Mouse (Mus musculus) limb, embryonic 11.5 days (tissue): ENCODE data around the gene Cd52. TPM values are rescaled to one million over a fixed set of nuclear protein-coding genes. Genes with fewer than 3 reads are reported as not detected.
"Not testable (repeated sequence)": the region's sequence is repeated elsewhere in the genome, so short reads cannot be mapped to it uniquely, and the experiment has no call there.

Source experiments
- ATAC-seq: fragments of 200-750 bp; cut with Nextera tagmentation; 2 replicates; pipeline ENCODE4 v1.8.0; 2017; ENCODE audit warnings: low read depth; ENCODE audit not compliant: insufficient number of reproducible peaks, low FRiP score, low TSS enrichment
- DNase-seq: peaks from one replicate; pipeline ENCODE4 v3.0.0-alpha.2; 2015; ENCODE audit warnings: low spot score
- H3K27ac ChIP-seq: fragments of 300-500 bp; sonication (generic); replicated peaks from 2 replicates; pipeline ENCODE4 v1.5.1; 2014; ENCODE audit warnings: low read depth, mild to moderate bottlenecking, low read length
- H3K27me3 ChIP-seq: fragments of 300-500 bp; sonication (generic); 2 replicates; pipeline ENCODE4 v1.6.1; 2014; ENCODE audit warnings: mild to moderate bottlenecking, low read length, mixed read lengths; ENCODE audit not compliant: control insufficient read depth, insufficient read depth
- H3K36me3 ChIP-seq: fragments of 300-500 bp; sonication (generic); 2 replicates; pipeline ENCODE4 v1.6.1; 2014; ENCODE audit warnings: mild to moderate bottlenecking, low read length, moderate library complexity, mixed read lengths; ENCODE audit not compliant: control insufficient read depth, insufficient read depth
- H3K4me1 ChIP-seq: fragments of 300-500 bp; sonication (generic); 2 replicates; pipeline ENCODE4 v1.6.1; 2014; ENCODE audit warnings: low read length, mixed read lengths; ENCODE audit not compliant: control insufficient read depth, insufficient read depth
- H3K4me2 ChIP-seq: fragments of 300-500 bp; sonication (generic); 2 replicates; pipeline ENCODE4 v1.6.1; 2014; ENCODE audit warnings: low read depth, mild to moderate bottlenecking, moderate library complexity; ENCODE audit not compliant: severe bottlenecking
- H3K4me3 ChIP-seq: fragments of 300-500 bp; sonication (generic); 2 replicates; pipeline ENCODE4 v1.5.1; 2014; ENCODE audit warnings: low read depth, low read length
- H3K9ac ChIP-seq: fragments of 300-500 bp; sonication (generic); 2 replicates; pipeline ENCODE4 v1.6.1; 2014; ENCODE audit warnings: mild to moderate bottlenecking, low read length
- H3K9me3 ChIP-seq: fragments of 300-500 bp; sonication (generic); 2 replicates; pipeline ENCODE4 v1.6.1; 2016; ENCODE audit warnings: low read length; ENCODE audit not compliant: control insufficient read depth
- WGBS: fragments of 180-500 bp; shearing (Covaris S2); extraction: QIAGEN DNeasy Blood & Tissue Kit; methylation state at CpG from one replicate; pipeline ENCODE4 v1.1.7; 2014; 5-methylcytosine and 5-hydroxymethylcytosine counted together
- polyA plus RNA-seq: library from polyadenylated mRNA; unstranded; fragments of >200 nt; fragmentation: Nextera tagmentation; extraction: Ambion mirVana; gene quantifications from 2 replicates; pipeline ENCODE4 v1.2.1, GENCODE M21; 2014

Cd52 gene
- 5.1 and 6.2 TPM in 2 replicates for polyA plus RNA-seq

DNA sequence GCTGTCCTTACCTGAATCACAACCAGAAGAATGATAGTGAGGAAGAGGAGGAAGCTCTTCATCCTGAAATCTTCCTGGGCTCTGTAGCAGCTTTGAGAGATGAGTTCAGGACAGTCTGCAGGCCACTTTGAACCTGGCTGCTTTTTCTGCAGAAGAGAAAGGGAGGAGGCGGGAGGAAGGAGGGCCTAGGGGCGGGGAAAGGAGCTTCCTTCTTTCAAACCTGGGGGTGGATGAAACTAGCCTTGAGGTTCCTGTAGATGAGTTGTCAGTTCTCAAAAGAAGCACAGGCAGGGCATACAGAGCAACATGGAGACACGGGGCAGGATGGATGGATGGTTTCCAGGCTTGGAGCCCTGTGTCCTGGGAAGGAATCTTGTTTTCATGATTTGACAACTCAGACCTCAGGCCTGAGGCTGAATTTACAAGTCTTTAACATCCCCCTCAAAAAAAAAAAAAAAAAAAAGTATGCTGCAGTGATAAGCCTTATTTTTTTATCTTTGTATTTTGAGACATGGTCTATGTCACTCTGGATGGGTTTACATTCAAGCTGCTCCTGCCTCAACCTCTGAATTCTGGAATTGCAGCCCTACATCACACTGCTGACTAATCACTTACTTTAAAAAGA, at the start of gene Cd52:
Cd52 (minus strand) TSS at position 160 of the 625 bp plus-strand sequence.
- Histone ChIP-seq H3K27me3 (no peaks in the 10 kb centered on the region), H3K4me1 (no peaks in the 10 kb centered on the region), H3K4me2 (no peak within 1 kb of the TSS), H3K9me3 (no peaks in the 10 kb centered on the region), H3K36me3 (no peaks in the 10 kb centered on the region), H3K9ac (no peak within 1 kb of the TSS), H3K4me3 (no peak within 1 kb of the TSS), H3K27ac (no peak within 1 kb of the TSS)
- WGBS, result 59% methylated on average over 3 of the region's 3 CpGs
- no peak for ATAC-seq
- no peak for DNase-seq

DNA sequence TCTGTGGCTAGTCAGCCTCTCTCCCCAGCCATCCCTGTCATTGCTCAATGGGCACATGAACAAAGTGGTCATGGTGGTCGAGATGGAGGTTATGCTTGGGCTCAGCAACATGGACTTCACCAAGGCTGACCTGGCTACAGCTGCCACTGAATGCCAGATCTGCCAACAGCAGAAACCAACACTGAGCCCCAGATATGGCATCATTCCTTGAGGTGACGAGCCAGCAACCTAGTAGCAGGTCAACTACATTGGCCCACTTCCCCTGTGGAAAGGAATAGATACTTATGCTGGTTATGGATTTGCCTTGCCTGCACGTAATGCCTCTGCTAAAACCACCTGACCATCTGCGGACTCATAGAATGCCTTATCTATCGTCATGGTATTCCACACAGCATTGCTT, 49.4 kb upstream of the Cd52 start:
- WGBS, result 97% methylated on average over 5 of the region's 5 CpGs
- H3K36me3 ChIP-seq, H3K4me2 ChIP-seq, ATAC-seq, H3K4me1 ChIP-seq, H3K27ac ChIP-seq, H3K9me3 ChIP-seq, H3K27me3 ChIP-seq, H3K9ac ChIP-seq, DNase-seq, H3K4me3 ChIP-seq: not testable (repeated sequence)

DNA sequence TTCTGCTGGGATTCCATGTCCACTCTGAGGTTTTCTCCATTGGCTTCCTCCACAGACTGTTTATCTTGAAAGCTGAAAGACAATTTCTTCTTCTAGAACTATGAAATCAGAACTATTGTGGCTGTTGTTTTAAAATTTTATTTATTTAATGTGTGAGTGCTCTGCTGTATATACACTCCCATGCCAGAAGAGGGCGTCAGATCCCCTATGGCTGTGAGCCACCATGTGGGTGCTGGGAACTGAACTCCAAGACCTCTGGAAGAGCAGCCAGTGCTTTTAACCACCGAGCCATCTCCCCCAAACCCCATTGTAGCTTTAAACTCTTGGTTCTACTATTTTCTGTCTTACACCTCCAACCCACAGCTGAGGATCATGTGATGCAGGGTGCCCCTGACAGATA, 44.0 kb upstream of the Cd52 start:
- Histone ChIP-seq H3K4me3 (no peak overlapping the region), H3K4me1 (peaks cover 15% of the 10 kb centered on the region), H3K27ac (no peak overlapping the region), H3K9ac (no peak overlapping the region), H3K36me3 (peaks cover 3% of the 10 kb centered on the region; the same call in 1 of the 2 replicates), H3K4me2 (no peak overlapping the region), H3K27me3 (no peaks in the 10 kb centered on the region), H3K9me3 (no peaks in the 10 kb centered on the region)
- WGBS, result 90% methylated on average over 2 of the region's 2 CpGs
- DNase-seq, result no peak
- ATAC-seq, result no peak

DNA sequence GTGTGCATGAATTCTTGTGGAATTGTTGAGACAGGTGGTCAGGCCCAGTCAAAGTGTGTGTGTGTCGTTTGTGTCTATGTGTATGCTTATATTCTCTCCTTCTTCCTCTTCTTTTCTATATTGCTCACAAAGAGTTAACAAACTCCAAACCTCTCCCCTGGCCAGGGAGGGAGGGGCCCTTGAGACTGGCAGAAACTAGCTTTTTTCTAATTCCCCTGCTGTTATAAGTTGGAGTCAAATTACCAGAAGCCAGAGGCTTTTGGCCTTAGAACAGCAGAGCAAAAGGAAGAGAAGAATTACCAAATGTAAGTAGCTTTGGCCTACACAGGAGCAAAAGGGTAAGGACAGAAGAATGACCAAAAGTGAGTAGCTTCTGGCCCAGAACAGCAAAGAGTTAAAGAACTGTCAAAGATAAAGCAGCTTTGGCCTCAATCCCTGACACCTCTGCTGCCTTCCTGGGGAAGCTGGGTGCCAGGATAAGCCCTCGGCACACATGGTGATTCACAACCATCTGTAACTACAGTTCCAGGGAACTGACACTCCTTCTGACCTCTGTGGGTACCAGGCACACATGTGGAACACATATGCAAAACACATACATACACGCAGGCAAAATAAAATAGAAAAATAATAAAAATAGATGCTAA, 41.5 kb upstream of the Cd52 start:
- Histone ChIP-seq H3K4me1 (peaks cover 15% of the 10 kb centered on the region), H3K4me2 (no peak overlapping the region), H3K27ac (no peak overlapping the region; the same call in 1 of the 2 replicates), H3K27me3 (no peaks in the 10 kb centered on the region), H3K9ac (no peak overlapping the region), H3K9me3 (no peaks in the 10 kb centered on the region), H3K36me3 (0 out of 2 replicates have a peak, but pooled peaks cover 3% of the 10 kb centered on the region), H3K4me3 (no peak overlapping the region)
- DNase-seq (peak; percentile 61), ATAC-seq (no peak)
- 28% methylated on average over 3 of the region's 3 CpGs for WGBS

DNA sequence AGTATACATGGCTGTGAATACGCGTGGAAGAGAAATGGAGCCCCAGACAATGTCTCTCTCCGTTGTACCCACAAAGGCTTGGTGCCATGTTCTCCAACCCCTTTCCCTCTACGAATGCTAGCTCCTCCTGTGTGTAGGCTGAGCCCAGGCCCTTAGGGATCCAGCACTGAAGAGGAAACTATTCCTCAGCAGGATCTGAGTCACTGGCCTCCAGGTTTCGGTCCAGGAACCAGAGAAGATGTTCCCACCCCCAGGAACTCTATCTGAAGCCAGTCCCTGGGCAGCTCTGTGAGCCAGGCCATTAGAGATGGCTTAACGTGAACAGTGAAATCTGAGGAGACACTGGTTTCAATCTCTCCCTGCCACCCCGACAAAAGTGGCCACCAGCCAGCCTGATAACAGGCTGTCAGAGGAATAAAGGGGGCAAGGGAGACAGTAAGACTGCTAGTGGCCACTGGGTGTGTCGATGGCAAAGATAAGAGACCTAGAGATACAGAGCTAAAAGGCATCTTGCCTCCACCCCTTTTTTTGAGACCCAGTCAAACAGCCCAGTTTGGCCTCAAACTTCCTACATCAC, 37.7 kb upstream of the Cd52 start:
- Histone ChIP-seq H3K9ac (no peak overlapping the region), H3K4me3 (no peak overlapping the region), H3K36me3 (no peaks in the 10 kb centered on the region; the same call in 1 of the 2 replicates), H3K9me3 (no peaks in the 10 kb centered on the region), H3K4me1 (peaks cover 31% of the 10 kb centered on the region), H3K27ac (no peak overlapping the region), H3K27me3 (no peaks in the 10 kb centered on the region), H3K4me2 (no peak overlapping the region)
- WGBS, result 74% methylated on average over 8 of the region's 8 CpGs
- no peak for DNase-seq
- no peak for ATAC-seq

DNA sequence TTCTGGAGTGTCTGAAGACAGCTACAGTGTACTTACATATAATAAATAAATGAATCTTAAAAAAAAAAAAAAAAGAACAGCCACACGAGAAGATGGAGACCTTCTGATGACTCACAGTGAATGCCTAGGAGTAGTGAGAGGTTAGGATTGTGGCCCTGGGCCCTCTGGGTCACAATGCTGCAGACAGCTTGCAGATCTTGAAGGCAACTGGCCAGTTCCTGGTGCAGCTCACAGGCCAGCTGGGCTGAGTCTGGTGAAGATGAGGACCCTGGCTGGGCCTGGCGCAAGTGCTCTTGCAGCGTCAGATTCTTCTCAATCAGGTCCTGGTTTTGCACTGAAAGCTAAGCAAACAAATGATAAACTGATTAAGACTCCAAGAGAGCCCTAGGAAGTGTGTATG, 37.2 kb upstream of the Cd52 start:
- 94% methylated on average over 3 of the region's 3 CpGs for WGBS

DNA sequence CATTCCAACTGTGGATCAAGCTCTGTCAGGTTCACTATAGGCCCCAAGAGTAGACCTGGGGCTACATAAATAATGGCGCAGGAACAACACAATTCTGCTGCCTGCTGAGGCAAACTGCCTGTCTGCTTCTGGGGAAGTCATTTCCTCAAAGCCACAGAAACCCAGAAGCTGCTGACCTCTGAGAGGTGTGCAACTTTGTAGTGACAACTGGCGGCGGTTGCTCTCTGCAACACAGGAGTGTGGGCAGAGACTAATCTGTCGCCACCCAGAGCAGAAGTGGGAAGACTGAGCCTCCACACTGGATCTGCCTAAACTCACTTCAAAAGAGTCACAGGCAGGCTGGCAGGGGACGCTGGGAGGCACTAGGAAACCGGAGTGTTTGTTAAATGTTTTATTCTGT, 34.6 kb upstream of the Cd52 start:
- Histone ChIP-seq H3K9me3 (no peaks in the 10 kb centered on the region), H3K4me1 (peaks cover 21% of the 10 kb centered on the region), H3K4me2 (peak overlapping the region; percentile 89; the same call in 1 of the 2 replicates), H3K9ac (no peak overlapping the region), H3K36me3 (no peaks in the 10 kb centered on the region; the same call in 1 of the 2 replicates), H3K27ac (peak overlapping the region; percentile 72; the same call in 1 of the 2 replicates), H3K4me3 (peak overlapping the region; percentile 64), H3K27me3 (no peaks in the 10 kb centered on the region)
- DNase-seq, result no peak
- 33% methylated on average over 6 of the region's 6 CpGs for WGBS
- no peak for ATAC-seq

More for the DNA sequence above, 37.2 kb upstream of the Cd52 start:
- H3K9me3 ChIP-seq, result no peaks in the 10 kb centered on the region
- no peak overlapping the region for H3K4me2 ChIP-seq
- H3K27ac ChIP-seq, result no peak overlapping the region
- no peaks in the 10 kb centered on the region for H3K27me3 ChIP-seq
- H3K4me1 ChIP-seq, result peaks cover 35% of the 10 kb centered on the region
- no peak overlapping the region for H3K9ac ChIP-seq
- no peak overlapping the region for H3K4me3 ChIP-seq
- no peaks in the 10 kb centered on the region; the same call in 1 of the 2 replicates for H3K36me3 ChIP-seq
- DNase-seq (no peak), ATAC-seq (no peak)

DNA sequence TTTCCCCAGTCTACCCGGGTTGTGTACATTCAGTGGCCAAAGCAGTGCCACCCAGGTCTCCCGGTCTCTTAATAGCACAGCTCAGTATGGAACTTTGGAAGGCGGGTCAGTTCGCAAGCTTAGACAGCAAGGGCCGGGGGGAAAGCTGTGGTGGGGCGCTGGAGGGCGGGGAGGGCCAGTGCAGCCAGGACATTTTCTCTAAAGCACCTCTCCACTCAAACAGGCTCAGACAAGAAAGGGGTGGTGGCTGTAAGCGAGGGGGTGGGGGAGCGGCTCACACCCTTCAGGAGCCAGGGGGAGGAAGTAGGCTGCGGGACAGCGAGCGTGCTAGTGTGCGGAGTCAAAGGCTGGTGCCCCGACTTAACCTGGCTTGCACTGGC, 34.1 kb upstream of the Cd52 start:
- WGBS, result 3% methylated on average over 14 of the region's 14 CpGs
- peak overlapping the region; percentile 72 for H3K27ac ChIP-seq
- H3K9me3 ChIP-seq, result no peaks in the 10 kb centered on the region
- H3K4me1 ChIP-seq, result peaks cover 21% of the 10 kb centered on the region
- peak overlapping the region; percentile 78 for H3K9ac ChIP-seq
- peak overlapping the region; percentile 89 for H3K4me2 ChIP-seq
- ATAC-seq, result peak; percentile 37
- DNase-seq, result no peak
- peak overlapping the region; percentile 64 for H3K4me3 ChIP-seq
- H3K36me3 ChIP-seq, result no peaks in the 10 kb centered on the region; the same call in 1 of the 2 replicates
- no peaks in the 10 kb centered on the region for H3K27me3 ChIP-seq
